ENCODE assay signal across 16 mouse cellular contexts in genomic region chr13:110545454-110545853, GRCm38 (mm10).
A peak's percentile ranks its signal among the peaks of the same experiment; 100 is the strongest.
DNase-seq lines count a peak whose midpoint lies in the region; ATAC-seq and TF ChIP-seq lines count a peak whose summit lies in the region.
"Had no signal": no experiment of that assay in that cellular context is flagged by ENCODE, and none has a peak within 500 bp of the region (broad histone marks: within the 10 kb centered on the region; RNA-seq: fewer than 3 reads in every experiment).

No protein-coding gene starts in this region.

- TF ChIP-seq POLR2A in lung, adult 2 months (IDR thresholded peaks at IDR 0.05; ENCODE audit: borderline replicate concordance, extremely low read depth, low read depth, low read length) = no peak
- no peak for TF ChIP-seq POLR2A in cerebellum, adult 2 months (IDR thresholded peaks at IDR 0.05; ENCODE audit: borderline replicate concordance, insufficient read depth, low read length)

- WGBS in lung, postnatal 0 days = 27% methylated on average over 6 of the region's 6 CpGs
- WGBS in lung, adult 2 months = 12% methylated on average over 6 of the region's 6 CpGs
- 73% methylated on average over 6 of the region's 6 CpGs for WGBS in cerebellum, adult 2 months

- intact Hi-C loops in gastrocnemius, adult 2 months (cut with DNase I) = no loop called here

- no peak overlapping the region for H3K9ac ChIP-seq in lung, postnatal 0 days (replicated peaks; ENCODE audit: low read depth)
- H3K9ac ChIP-seq: heart, embryonic 13.5 days; hindbrain, embryonic 14.5 days; liver, embryonic 12.5 days had no signal

- H3K9me3 ChIP-seq in lung, postnatal 0 days (ENCODE audit: low read length) = no peaks in the 10 kb centered on the region
- H3K9me3 ChIP-seq: forebrain, embryonic 10.5 days; heart, embryonic 13.5 days; liver, embryonic 12.5 days; megakaryocyte, embryonic 14.5 days had no signal

- no peaks in the 10 kb centered on the region for H3K4me1 ChIP-seq in lung, postnatal 0 days (ENCODE audit: insufficient read depth, low read depth, low read length)
- H3K4me1 ChIP-seq in lung, adult 2 months (ENCODE audit: control insufficient read depth, insufficient read depth, low read length) = no peaks in the 10 kb centered on the region; the same call in 1 of the 2 replicates
- no peaks in the 10 kb centered on the region for H3K4me1 ChIP-seq in cerebellum, adult 2 months (ENCODE audit: control insufficient read depth, insufficient read depth, low read length)
- H3K4me1 ChIP-seq: forebrain, embryonic 10.5 days; liver, embryonic 12.5 days had no signal

- no peak; the same call in 1 of the 2 replicates for ATAC-seq in lung, postnatal 0 days
- 0 out of 2 replicates have a peak, but pooled peaks have one; percentile 27 for ATAC-seq in neutrophil, adult 5-6 weeks (ENCODE audit: extremely low read depth, insufficient number of reproducible peaks, low FRiP score, poor library complexity, severe bottlenecking)
- ATAC-seq: intestine, postnatal 0 days; liver, embryonic 12.5 days had no signal

- H3K27me3 ChIP-seq in lung, postnatal 0 days (replicated peaks; ENCODE audit: insufficient read depth, low read length) = no peaks in the 10 kb centered on the region
- H3K27me3 ChIP-seq in cerebellum, adult 2 months (ENCODE audit: control insufficient read depth, insufficient read depth, low read length) = no peaks in the 10 kb centered on the region
- H3K27me3 ChIP-seq: heart, embryonic 13.5 days; liver, embryonic 12.5 days; megakaryocyte, embryonic 14.5 days had no signal

- peak overlapping the region; percentile 17; the same call in 1 of the 2 replicates for H3K27ac ChIP-seq in gastrocnemius, adult 2 months
- no peak overlapping the region for H3K27ac ChIP-seq in lung, postnatal 0 days (ENCODE audit: low read length)
- no peak overlapping the region for H3K27ac ChIP-seq in cerebellum, adult 2 months (ENCODE audit: insufficient read depth, low read length)
- H3K27ac ChIP-seq: forebrain, embryonic 10.5 days; heart, embryonic 13.5 days; hindbrain, embryonic 14.5 days; liver, embryonic 12.5 days had no signal

- TF ChIP-seq CTCF in gastrocnemius, adult 2 months (IDR thresholded peaks at IDR 0.05) = no peak
- no peak for TF ChIP-seq CTCF in lung, postnatal 0 days (IDR thresholded peaks at IDR 0.05)
- no peak for TF ChIP-seq CTCF in lung, adult 2 months (IDR thresholded peaks at IDR 0.05; ENCODE audit: insufficient read depth, low read length)
- TF ChIP-seq CTCF in cerebellum, adult 2 months (IDR thresholded peaks at IDR 0.05; ENCODE audit: borderline replicate concordance, insufficient read depth, low read depth, low read length) = no peak

- DNase-seq in gastrocnemius, adult 2 months = no peak
- DNase-seq in gastrocnemius, postnatal 4 days (ENCODE audit: low spot score in 2 of 2) = no peak
- peak; percentile 41 for DNase-seq in lung, postnatal 0 days (ENCODE audit: low spot score)
- DNase-seq in lung, adult 2 months = no peak
- DNase-seq in kidney, postnatal 14 days = peak; percentile 35
- DNase-seq in left cerebral cortex, adult 9 months (ENCODE audit: low spot score in 2 of 2) = no peak
- DNase-seq in cerebellum, adult 2 months = no peak
- DNase-seq: cerebellum, postnatal 36 days; left cerebral cortex, postnatal 4 days had no signal

- H3K36me3 ChIP-seq in lung, postnatal 0 days (ENCODE audit: insufficient read depth, low read length) = no peaks in the 10 kb centered on the region
- H3K36me3 ChIP-seq: forebrain, embryonic 10.5 days; heart, embryonic 13.5 days; liver, embryonic 12.5 days had no signal

- peak; percentile 43 for TF ChIP-seq EP300 in lung, postnatal 0 days (IDR thresholded peaks at IDR 0.05)

- H3K4me3 ChIP-seq in gastrocnemius, adult 2 months = no peak overlapping the region
- H3K4me3 ChIP-seq in lung, postnatal 0 days (ENCODE audit: low read depth, low read length) = no peak overlapping the region
- no peak overlapping the region for H3K4me3 ChIP-seq in lung, adult 2 months (replicated peaks; ENCODE audit: extremely low read depth, low read depth, low read length)
- no peak overlapping the region for H3K4me3 ChIP-seq in cerebellum, adult 2 months (replicated peaks; ENCODE audit: insufficient read depth, low read depth, low read length)
- H3K4me3 ChIP-seq: forebrain, embryonic 10.5 days; heart, embryonic 13.5 days; liver, embryonic 12.5 days; megakaryocyte, embryonic 14.5 days had no signal

- no peak overlapping the region for H3K4me2 ChIP-seq in lung, postnatal 0 days (replicated peaks; ENCODE audit: low read depth, low read length)
- H3K4me2 ChIP-seq: heart, embryonic 13.5 days; hindbrain, embryonic 14.5 days; liver, embryonic 12.5 days had no signal

Comparison
In these comparisons a context has a peak if more than half of its experiments do, and no peak if none do; other contexts are left out.
1. DNase-seq: peak in lung, postnatal 0 days (single experiment) and kidney, postnatal 14 days (single experiment); none in gastrocnemius, adult 2 months (single experiment), gastrocnemius, postnatal 4 days (0 of 2), lung, adult 2 months (single experiment), left cerebral cortex, adult 9 months (0 of 2) and cerebellum, adult 2 months (0 of 2).